Mouse (Mus musculus) lung, embryonic 16.5 days (tissue): ENCODE measurements at regions not wholly inside any gene's neighbourhood (a gene's known extent, or its start where the extent isn't known, plus 50 kb on each side); places are given as distances from the start of the nearest gene placed in this dataset.

Experiments used
- ATAC-seq: fragments of 200-750 bp; cut with Nextera tagmentation; 2 replicates; pipeline ENCODE4 v1.8.0; 2017; ENCODE audit warnings: low read depth, mild to moderate bottlenecking, moderate library complexity
- H3K27ac ChIP-seq: fragments of 300-500 bp; sonication (generic); 2 replicates; pipeline ENCODE4 v1.5.1; 2014; ENCODE audit warnings: mild to moderate bottlenecking, control low read depth, low read length
- H3K27me3 ChIP-seq: fragments of 300-500 bp; sonication (generic); 2 replicates; pipeline ENCODE4 v1.6.1; 2014; ENCODE audit warnings: low read depth, low read length, mixed read lengths; ENCODE audit not compliant: control insufficient read depth, insufficient read depth
- H3K36me3 ChIP-seq: fragments of 300-500 bp; sonication (generic); 2 replicates; pipeline ENCODE4 v1.6.1; 2014; ENCODE audit warnings: low read length; ENCODE audit not compliant: control insufficient read depth, insufficient read depth
- H3K4me1 ChIP-seq: fragments of 300-500 bp; sonication (generic); replicated peaks from 2 replicates; pipeline ENCODE4 v1.6.1; 2014; ENCODE audit warnings: low read length, mixed read lengths; ENCODE audit not compliant: control insufficient read depth, insufficient read depth
- H3K4me2 ChIP-seq: fragments of 300-500 bp; sonication (generic); 2 replicates; pipeline ENCODE4 v1.6.1; 2014; ENCODE audit warnings: low read depth, low read length, control low read depth
- H3K4me3 ChIP-seq: fragments of 300-500 bp; sonication (generic); 2 replicates; pipeline ENCODE4 v1.5.1; 2014; ENCODE audit warnings: mild to moderate bottlenecking, low read length, control low read depth
- H3K9ac ChIP-seq: fragments of 300-500 bp; sonication (generic); 2 replicates; pipeline ENCODE4 v1.6.1; 2014; ENCODE audit warnings: low read length, control low read depth
- H3K9me3 ChIP-seq: fragments of 300-500 bp; sonication (generic); 2 replicates; pipeline ENCODE4 v1.6.1; 2016; ENCODE audit warnings: low read length; ENCODE audit not compliant: control insufficient read depth
- WGBS: fragments of 180-500 bp; shearing (Covaris S2); extraction: QIAGEN DNeasy Blood & Tissue Kit; methylation state at CpG from one replicate; pipeline ENCODE4 v1.1.7; 2014; 5-methylcytosine and 5-hydroxymethylcytosine counted together

- no peaks in the 10 kb centered on the region for H3K4me1 ChIP-seq
- H3K36me3 ChIP-seq = no peaks in the 10 kb centered on the region
- H3K9me3 ChIP-seq = no peaks in the 10 kb centered on the region
- ATAC-seq = no peak
- H3K27me3 ChIP-seq = no peaks in the 10 kb centered on the region
- no peak overlapping the region for H3K27ac ChIP-seq
- WGBS = 75% methylated on average over 4 of the region's 4 CpGs
- H3K4me2 ChIP-seq = no peak overlapping the region
- no peak overlapping the region for H3K9ac ChIP-seq
- H3K4me3 ChIP-seq = no peak overlapping the region
Measured at GRCm38 (mm10) chr2:148237121-148237520, 158.0 kb upstream of the Sstr4 start.

GRCm38 (mm10) chr2:148239046-148239445 is 156.1 kb upstream of the Sstr4 start:
- Histone ChIP-seq H3K9ac (no peak overlapping the region), H3K4me1 (no peaks in the 10 kb centered on the region), H3K36me3 (no peaks in the 10 kb centered on the region), H3K4me3 (no peak overlapping the region), H3K27me3 (no peaks in the 10 kb centered on the region), H3K27ac (no peak overlapping the region), H3K4me2 (no peak overlapping the region), H3K9me3 (no peaks in the 10 kb centered on the region)
- no peak for ATAC-seq
- 30% methylated on average over 3 of the region's 3 CpGs for WGBS

- Histone ChIP-seq H3K4me2 (no peak overlapping the region), H3K4me1 (no peaks in the 10 kb centered on the region), H3K9me3 (no peaks in the 10 kb centered on the region), H3K36me3 (no peaks in the 10 kb centered on the region), H3K27me3 (no peaks in the 10 kb centered on the region), H3K9ac (no peak overlapping the region), H3K27ac (no peak overlapping the region), H3K4me3 (no peak overlapping the region)
- 80% methylated on average over 4 of the region's 4 CpGs for WGBS
- no peak for ATAC-seq
Measured at GRCm38 (mm10) chr2:148242242-148242641, 152.9 kb upstream of the Sstr4 start.

- WGBS = 69% methylated on average over 2 of the region's 2 CpGs
- no peaks in the 10 kb centered on the region for H3K4me1 ChIP-seq
- H3K36me3 ChIP-seq = no peaks in the 10 kb centered on the region
- H3K27ac ChIP-seq = no peak overlapping the region
- no peak for ATAC-seq
- no peak overlapping the region for H3K9ac ChIP-seq
- H3K4me3 ChIP-seq = no peak overlapping the region
- H3K27me3 ChIP-seq = no peaks in the 10 kb centered on the region
- H3K4me2 ChIP-seq = no peak overlapping the region
- no peaks in the 10 kb centered on the region for H3K9me3 ChIP-seq
Measured at GRCm38 (mm10) chr2:148245575-148245974, 149.6 kb upstream of the Sstr4 start.

- Histone ChIP-seq H3K9me3 (no peaks in the 10 kb centered on the region), H3K27me3 (no peaks in the 10 kb centered on the region), H3K4me2 (no peak overlapping the region), H3K9ac (no peak overlapping the region), H3K36me3 (no peaks in the 10 kb centered on the region), H3K27ac (no peak overlapping the region), H3K4me3 (no peak overlapping the region), H3K4me1 (no peaks in the 10 kb centered on the region)
- no peak for ATAC-seq
- 78% methylated on average over 1 of the region's 1 CpGs for WGBS
Measured at GRCm38 (mm10) chr2:148250902-148251301, 144.2 kb upstream of the Sstr4 start.

GRCm38 (mm10) chr2:148255662-148256061 is 139.5 kb upstream of the Sstr4 start:
- H3K36me3 ChIP-seq = no peaks in the 10 kb centered on the region
- no peak for ATAC-seq
- no peak overlapping the region for H3K4me2 ChIP-seq
- no peaks in the 10 kb centered on the region for H3K27me3 ChIP-seq
- no peaks in the 10 kb centered on the region for H3K9me3 ChIP-seq
- H3K4me3 ChIP-seq = no peak overlapping the region
- H3K27ac ChIP-seq = no peak overlapping the region
- H3K9ac ChIP-seq = no peak overlapping the region
- no peaks in the 10 kb centered on the region for H3K4me1 ChIP-seq

GRCm38 (mm10) chr2:148264111-148264730 is 130.9 kb upstream of the Sstr4 start:
- Histone ChIP-seq H3K9me3 (no peaks in the 10 kb centered on the region), H3K4me2 (no peak overlapping the region), H3K4me3 (no peak overlapping the region), H3K27me3 (no peaks in the 10 kb centered on the region), H3K27ac (no peak overlapping the region), H3K9ac (no peak overlapping the region), H3K36me3 (no peaks in the 10 kb centered on the region), H3K4me1 (no peaks in the 10 kb centered on the region)
- 76% methylated on average over 3 of the region's 3 CpGs for WGBS
- no peak for ATAC-seq

GRCm38 (mm10) chr2:148279200-148279599 is 115.9 kb upstream of the Sstr4 start:
- 84% methylated on average over 3 of the region's 3 CpGs for whole genome bisulfite sequencing
- Histone ChIP-seq H3K27ac (no peak overlapping the region), H3K4me2 (no peak overlapping the region), H3K36me3 (no peaks in the 10 kb centered on the region), H3K9me3 (no peaks in the 10 kb centered on the region), H3K27me3 (no peaks in the 10 kb centered on the region), H3K4me3 (no peak overlapping the region), H3K9ac (no peak overlapping the region), H3K4me1 (no peaks in the 10 kb centered on the region)
- no peak for ATAC-seq

- Histone ChIP-seq H3K9ac (no peak overlapping the region), H3K4me3 (no peak overlapping the region), H3K36me3 (no peaks in the 10 kb centered on the region), H3K4me1 (peaks cover 3% of the 10 kb centered on the region), H3K4me2 (no peak overlapping the region), H3K9me3 (no peaks in the 10 kb centered on the region), H3K27me3 (no peaks in the 10 kb centered on the region), H3K27ac (no peak overlapping the region)
- WGBS = 54% methylated on average over 3 of the region's 3 CpGs
- ATAC-seq = no peak
Measured at GRCm38 (mm10) chr2:148290326-148290725, 104.8 kb upstream of the Sstr4 start.

- H3K9ac ChIP-seq = no peak overlapping the region
- H3K4me1 ChIP-seq = peaks cover 7% of the 10 kb centered on the region
- WGBS = 72% methylated on average over 5 of the region's 5 CpGs
- H3K4me2 ChIP-seq = no peak overlapping the region
- H3K9me3 ChIP-seq = no peaks in the 10 kb centered on the region
- H3K36me3 ChIP-seq = no peaks in the 10 kb centered on the region
- no peak overlapping the region for H3K4me3 ChIP-seq
- no peak overlapping the region for H3K27ac ChIP-seq
- no peak for ATAC-seq
- no peaks in the 10 kb centered on the region for H3K27me3 ChIP-seq
Measured at GRCm38 (mm10) chr2:148292442-148292841, 102.7 kb upstream of the Sstr4 start.
